Mouse (Mus musculus): Measurements from ENCODE around the gene Rec114.

GRCm38 (mm10) chr9:58764354-58764753 is 20.6 kb upstream of the Rec114 start:
- no peak for TF ChIP-seq POLR2A (IDR thresholded peaks at IDR 0.05; ENCODE audit: insufficient read depth, low read length)
- no peak for TF ChIP-seq CTCF (IDR thresholded peaks at IDR 0.05; ENCODE audit: low read depth, low read length)
- TF ChIP-seq EP300 (IDR thresholded peaks at IDR 0.05; ENCODE audit: insufficient read depth, low read depth, low read length): no peak

Data from ES-Bruce4 (cell line).